Mouse (Mus musculus): ENCODE results near the gene Mpz.

DNA sequence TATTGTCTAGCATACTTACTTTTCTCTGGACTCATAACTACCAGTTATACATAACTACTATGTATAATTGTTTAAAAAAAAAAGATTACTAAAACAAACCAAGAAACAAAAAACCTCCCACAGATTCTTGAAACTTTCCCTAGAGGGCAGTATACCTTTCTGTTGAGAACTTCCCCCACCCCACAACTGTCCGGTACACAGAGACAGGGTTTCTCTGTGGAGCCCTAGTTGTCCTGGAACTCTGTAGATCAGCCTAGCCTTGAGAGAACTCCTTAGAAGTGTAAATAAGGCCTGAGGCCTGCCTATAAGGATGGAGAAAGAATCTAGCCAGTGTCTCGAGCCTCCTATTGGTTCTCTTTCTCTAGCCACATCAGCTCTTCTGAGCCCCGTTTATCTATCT lies 13.7 kb downstream of the Mpz start:
- TF ChIP-seq POLR2A (IDR thresholded peaks at IDR 0.05; ENCODE audit: low read depth, low read length) (no peak), CTCF (IDR thresholded peaks at IDR 0.05; ENCODE audit: extremely low read depth, insufficient read depth, insufficient read length, insufficient replicate concordance) (no peak)
